Mouse (Mus musculus) kidney, adult 9 months (tissue): ENCODE data around the gene Scaf8.

Experiments
- DNase-seq: peaks from one replicate; pipeline ENCODE4 v3.0.0; 2022

Scaf8 gene

GRCm38 (mm10) chr17:3208471-3208870 is 93.7 kb downstream of the Scaf8 start:
- DNase-seq = no peak

DNA sequence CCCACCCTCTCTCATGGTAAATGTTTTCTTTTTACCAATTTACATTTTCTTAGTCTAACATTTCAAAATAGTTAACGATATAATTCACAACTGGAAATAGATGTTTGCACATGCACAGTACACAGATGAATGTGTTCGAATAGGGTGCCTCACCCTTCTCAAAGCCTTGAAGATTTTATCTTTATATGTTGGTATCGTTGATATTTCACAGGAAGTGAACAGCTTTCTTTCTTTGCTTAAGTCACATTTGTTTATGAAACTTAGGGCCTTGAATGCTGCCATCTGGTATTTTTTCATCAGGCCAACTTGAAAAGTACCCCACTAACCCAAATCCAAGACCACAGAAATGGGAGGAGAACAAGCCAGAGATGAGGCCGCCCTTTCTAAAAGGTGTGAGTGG is 94.8 kb downstream of the Scaf8 start:
- DNase-seq = no peak

DNA sequence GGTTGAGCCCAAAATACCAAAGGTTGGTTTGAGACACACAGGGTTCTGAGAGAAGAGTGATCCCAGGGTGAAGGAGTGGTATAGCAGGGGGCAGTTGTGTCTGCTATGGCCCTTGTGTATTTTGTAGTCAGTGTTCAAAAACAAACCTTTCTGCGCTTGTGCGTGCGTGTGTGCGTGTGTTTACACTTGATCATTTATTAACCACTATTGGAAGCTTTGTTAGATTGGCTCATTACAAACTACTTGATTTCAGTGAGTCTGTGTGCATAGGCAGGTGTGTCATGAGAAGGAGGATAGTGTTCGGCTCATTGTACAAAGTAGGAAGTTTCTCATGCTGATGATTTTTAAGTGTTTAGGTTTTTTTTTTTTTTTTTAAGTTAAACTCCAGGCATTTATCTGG is 95.4 kb downstream of the Scaf8 start:
- DNase-seq = no peak

DNA sequence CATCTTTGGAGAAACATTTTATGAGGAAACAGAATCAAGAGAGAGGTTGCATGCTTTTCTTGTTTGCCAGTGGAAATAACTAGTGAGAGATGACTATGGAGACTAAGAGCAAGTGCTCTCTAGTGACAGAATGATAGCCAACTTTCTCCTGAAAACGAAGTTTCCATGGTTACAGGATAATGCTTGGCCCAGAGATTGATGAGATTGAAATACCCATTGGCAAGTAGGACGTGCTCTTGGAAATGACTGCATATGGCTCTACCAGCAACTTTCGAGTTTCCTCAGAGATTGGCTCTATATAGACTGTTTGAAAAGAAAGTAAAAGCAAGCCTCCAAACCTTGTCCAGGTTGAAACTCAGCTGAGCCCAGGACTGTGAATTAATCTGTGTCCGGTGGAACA is 97.3 kb downstream of the Scaf8 start:
- no peak for DNase-seq

DNA sequence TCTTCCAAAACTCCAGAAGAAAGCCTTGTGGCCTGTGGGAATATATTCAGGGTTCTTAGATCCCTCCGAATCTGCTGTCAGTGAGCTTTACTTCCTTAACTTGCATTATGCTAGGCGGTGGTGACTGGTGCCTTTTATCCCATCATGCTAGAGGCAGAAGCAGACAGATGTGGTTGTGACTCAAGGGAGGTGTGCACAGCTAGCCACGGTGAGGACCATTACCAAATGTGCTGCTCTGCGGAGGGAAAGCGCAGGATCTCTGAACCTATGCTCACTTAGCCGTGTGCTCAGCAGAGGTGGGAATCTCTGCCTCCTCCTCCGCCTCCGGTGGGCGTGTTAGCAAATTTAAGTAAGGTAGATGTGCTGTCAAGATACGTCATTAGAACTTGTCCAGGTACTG is 98.1 kb downstream of the Scaf8 start:
- no peak for DNase-seq

- DNase-seq = no peak
Observed at GRCm38 (mm10) chr17:3214852-3215251, 100.1 kb downstream of the Scaf8 start.

DNA sequence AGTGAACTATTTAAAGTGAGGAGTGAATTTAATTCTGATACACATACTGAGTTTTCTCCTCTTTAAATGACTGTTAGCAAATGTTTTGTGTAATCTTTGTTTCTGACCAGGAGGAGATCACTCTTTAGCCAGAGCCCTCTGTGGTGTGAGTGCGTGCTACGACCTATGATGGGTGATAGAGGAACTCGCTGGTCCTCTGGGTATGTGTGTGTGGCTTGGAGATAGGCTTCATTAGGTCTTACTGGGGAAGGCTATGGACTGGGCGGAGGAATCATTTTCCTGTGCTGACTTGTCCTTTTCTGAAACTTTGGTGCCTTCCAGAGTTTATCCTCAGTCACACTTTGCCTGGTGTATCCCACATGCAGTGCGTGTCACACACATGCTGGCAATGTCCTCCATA is 102.3 kb downstream of the Scaf8 start:
- DNase-seq = no peak

DNA sequence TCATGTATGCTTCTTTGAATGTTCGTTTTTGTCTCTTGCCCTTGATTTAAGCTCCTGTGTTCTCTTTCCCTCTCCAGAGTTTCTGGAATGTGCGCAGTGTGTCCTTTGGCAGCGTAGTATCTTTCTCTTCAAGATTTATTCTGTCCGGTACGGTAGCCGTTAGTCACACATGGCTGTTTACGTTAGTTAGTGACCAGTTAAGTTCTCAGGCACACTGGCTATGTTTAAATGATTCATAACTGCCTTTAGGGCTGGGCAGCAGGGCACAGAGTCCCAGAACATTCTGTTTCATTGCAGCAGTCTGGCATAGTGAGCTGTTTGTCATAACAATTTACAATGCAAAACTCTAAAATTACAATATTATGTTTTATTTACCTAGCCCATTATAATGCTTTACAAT is 103.6 kb downstream of the Scaf8 start:
- peak; percentile 63 for DNase-seq

DNA sequence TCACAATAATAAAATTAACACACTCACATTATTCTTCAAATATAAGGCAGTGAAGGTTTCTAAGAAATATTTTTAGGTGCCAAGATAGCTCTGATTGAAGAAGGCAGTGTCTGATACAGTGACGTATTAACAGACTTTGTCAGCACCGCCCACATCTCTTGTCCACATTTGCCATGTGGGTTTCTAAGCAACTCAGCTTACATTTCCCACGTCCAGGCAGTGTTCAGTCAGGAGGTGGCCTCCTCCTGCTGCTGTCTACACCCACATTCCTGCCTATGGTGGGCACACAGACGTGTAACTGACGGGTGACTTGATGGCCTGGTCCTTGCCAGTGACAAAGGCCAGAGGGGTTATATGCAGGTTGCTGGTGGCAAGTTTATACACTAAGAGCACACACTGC is 104.1 kb downstream of the Scaf8 start:
- peak; percentile 42 for DNase-seq

- DNase-seq = no peak
Observed at GRCm38 (mm10) chr17:3220201-3220600, 105.4 kb downstream of the Scaf8 start.

DNA sequence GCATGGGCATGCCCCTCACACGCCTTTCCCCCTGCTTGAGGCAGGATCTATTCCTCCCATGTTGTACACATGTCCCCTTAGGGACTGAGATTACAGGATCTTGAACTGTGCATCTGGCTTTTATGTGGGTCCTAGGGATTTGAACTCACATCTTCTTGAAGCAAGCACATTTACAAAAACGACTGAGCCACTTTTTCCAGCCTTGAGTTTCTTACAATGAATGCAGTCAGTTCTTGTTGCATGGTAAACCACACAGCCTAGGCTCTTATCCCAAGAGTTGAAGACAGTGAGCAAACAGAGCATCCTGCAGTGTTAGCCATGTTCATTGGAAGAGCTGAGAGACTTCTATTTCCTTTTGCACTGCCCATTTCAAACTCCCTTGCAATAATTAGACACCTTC is 108.3 kb downstream of the Scaf8 start:
- no peak for DNase-seq

- no peak for DNase-seq
Observed at GRCm38 (mm10) chr17:3223721-3224120, 108.9 kb downstream of the Scaf8 start.

GRCm38 (mm10) chr17:3224383-3225106 is 109.8 kb downstream of the Scaf8 start:
- peak; percentile 89 for DNase-seq

- DNase-seq = peak; percentile 58
Observed at GRCm38 (mm10) chr17:3230231-3231000, 115.6 kb downstream of the Scaf8 start.

DNA sequence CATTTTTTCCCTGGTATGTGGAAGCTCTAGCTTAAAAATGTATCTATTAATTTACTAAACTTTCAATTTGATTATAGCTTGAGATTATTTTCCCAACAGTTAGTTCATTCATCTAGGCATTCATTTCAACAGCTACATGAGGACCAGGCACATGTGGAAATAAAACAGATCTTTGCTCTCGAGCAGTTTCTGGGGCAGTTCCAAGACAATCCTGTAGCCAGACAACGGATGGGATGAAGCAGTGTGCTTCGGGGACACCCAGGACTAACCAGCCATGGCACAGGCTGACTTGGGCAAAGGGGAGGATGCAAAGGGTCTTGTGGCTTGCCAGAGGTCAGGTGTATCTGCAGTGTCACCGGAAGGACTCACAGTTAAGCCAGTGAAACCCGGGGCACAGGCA is 117.9 kb downstream of the Scaf8 start:
- no peak for DNase-seq

DNA sequence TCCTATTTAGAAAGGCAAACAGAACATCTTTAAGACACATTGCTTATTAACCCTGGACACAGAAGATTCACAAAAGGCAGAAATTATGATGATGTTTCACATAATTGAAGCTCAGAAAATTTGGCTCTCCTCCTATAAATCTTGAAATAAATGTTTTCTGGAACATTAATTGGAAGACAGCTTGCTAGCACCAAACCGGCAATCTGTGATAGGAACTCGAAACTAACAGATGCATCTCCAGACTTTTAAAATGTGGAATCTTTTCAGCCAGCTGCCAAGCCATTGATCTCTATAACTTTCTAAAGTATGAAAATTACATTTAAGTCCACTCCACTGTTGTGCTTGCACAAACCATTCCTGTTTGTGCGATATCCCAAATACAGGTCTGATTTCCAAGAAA is 128.9 kb downstream of the Scaf8 start:
- no peak for DNase-seq

GRCm38 (mm10) chr17:3244881-3245739 is 130.3 kb downstream of the Scaf8 start:
- DNase-seq = peak; percentile 94

GRCm38 (mm10) chr17:3246665-3247370 is 132.0 kb downstream of the Scaf8 start:
- DNase-seq = peak; percentile 64
